Mouse (Mus musculus): ENCODE measurements around the gene Zkscan6. TPM values are rescaled to one million over a fixed set of nuclear protein-coding genes. Genes with fewer than 3 reads are reported as not detected.

Gene Zkscan6
- total RNA-seq (2021), result 10 to 100 TPM; 13.1 to 13.4 TPM
- long read RNA-seq, experiment 1, transcript Zkscan6-202 (7 exons, 2,270 nt), result major isoform, 12 of 28 reads
- long read RNA-seq, experiment 1, partial matches to known transcripts, result 5 of 28 reads
- long read RNA-seq, experiment 1, other reads (novel, unspliced or antisense), result 11 of 28 reads
- long read RNA-seq, experiment 2, partial matches to known transcripts, result 1 of 13 reads
- long read RNA-seq, experiment 2, other reads (novel, unspliced or antisense), result 8 of 13 reads

- Histone ChIP-seq H3K4me3 (peak within 1 kb of the TSS; percentile 96), H3K27ac (peak within 1 kb of the TSS; percentile 97)
- DNase-seq (ENCODE audit: extremely low spot score in 1 of 2, low spot score in 2 of 2), result peak; percentile 82
- no peak for TF ChIP-seq CTCF (IDR thresholded peaks at IDR 0.05)
- intact Hi-C loops (cut with DNase I), result loop anchor here (2.0 to 10.0 kb wide), 3 partner anchors 18 to 562 kb away; partner anchors contain the start of gene Map2k4
Observed at GRCm38 (mm10) chr11:65806909-65807504, at the start of gene Zkscan6. Zkscan6 (plus strand) TSS chr11:65807175.

DNA sequence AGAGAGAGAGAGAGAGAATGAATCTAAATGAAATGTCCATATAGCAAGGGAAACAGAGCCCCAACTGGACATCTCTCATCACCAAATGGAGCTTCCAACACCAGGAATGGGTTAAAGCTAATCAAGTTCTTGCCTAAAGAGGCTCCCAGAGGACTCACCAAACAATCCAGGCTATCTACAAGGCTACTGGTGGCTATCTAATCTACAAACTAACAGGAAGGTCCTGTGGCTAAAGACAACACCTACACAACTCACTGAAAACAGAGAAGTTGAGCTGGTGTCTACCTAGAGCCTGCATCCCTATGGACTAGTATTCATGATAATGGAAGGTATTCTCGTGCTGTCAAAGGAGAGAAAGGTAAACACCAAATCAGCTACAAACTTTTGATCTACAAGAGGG is 47.6 kb upstream of the Zkscan6 start:
- DNase-seq (ENCODE audit: extremely low spot score in 1 of 2, low spot score in 2 of 2), result no peak
- intact Hi-C loops (cut with DNase I), result no loop called here
- Histone ChIP-seq H3K27ac (no peak overlapping the region), H3K4me3 (no peak overlapping the region)
- TF ChIP-seq CTCF (IDR thresholded peaks at IDR 0.05), result no peak

- no peak for DNase-seq (ENCODE audit: extremely low spot score in 1 of 2, low spot score in 2 of 2)
- Histone ChIP-seq H3K27ac (no peak overlapping the region), H3K4me3 (no peak overlapping the region)
- intact Hi-C loops (cut with DNase I), result no loop called here
- TF ChIP-seq CTCF (IDR thresholded peaks at IDR 0.05), result no peak
Observed at GRCm38 (mm10) chr11:65760912-65761311, 46.1 kb upstream of the Zkscan6 start.

DNA sequence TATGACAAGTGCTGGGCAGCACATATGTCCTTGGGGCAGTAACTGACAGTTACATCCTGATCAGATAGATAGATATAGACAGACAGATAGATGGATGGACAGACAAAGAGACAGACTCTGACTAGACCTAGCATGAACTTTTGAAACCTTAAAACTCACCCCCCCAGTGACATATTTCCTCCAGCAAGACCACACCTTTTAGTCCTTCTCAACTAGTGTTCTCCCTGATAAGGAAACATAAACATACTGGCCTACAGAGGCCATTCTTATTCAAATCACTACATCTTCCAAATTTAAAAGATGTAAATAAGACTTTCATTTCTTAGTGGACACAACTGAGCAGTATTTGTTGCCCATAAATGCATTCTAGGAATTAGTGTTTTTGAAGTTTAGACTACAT is 38.5 kb upstream of the Zkscan6 start:
- H3K27ac ChIP-seq, result no peak overlapping the region
- no peak for DNase-seq (ENCODE audit: extremely low spot score in 1 of 2, low spot score in 2 of 2)
- no peak for TF ChIP-seq CTCF (IDR thresholded peaks at IDR 0.05)
- intact Hi-C loops (cut with DNase I), result no loop called here
- H3K4me3 ChIP-seq, result no peak overlapping the region

DNA sequence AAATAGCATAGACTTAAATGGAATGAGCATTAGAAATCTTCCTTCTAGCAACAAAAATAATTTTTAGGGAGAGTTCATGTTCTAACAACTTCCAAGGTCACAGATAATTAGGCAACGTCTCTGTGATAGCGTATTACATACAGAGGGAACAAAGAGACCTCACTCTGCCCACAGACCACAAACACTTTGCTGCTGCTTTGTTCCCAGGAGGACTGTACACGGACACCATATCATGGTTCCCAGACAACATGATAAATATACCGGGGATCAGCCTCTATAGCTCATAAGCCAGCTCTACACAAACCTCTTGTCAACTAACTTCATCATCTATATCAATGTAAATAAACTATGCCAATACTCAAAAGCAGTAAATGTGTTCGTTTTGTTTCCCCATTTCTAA is 37.0 kb upstream of the Zkscan6 start:
- no peak overlapping the region for H3K4me3 ChIP-seq
- H3K27ac ChIP-seq, result no peak overlapping the region
- intact Hi-C loops (cut with DNase I), result no loop called here
- no peak for TF ChIP-seq CTCF (IDR thresholded peaks at IDR 0.05)
- DNase-seq (ENCODE audit: extremely low spot score in 1 of 2, low spot score in 2 of 2), result no peak

DNA sequence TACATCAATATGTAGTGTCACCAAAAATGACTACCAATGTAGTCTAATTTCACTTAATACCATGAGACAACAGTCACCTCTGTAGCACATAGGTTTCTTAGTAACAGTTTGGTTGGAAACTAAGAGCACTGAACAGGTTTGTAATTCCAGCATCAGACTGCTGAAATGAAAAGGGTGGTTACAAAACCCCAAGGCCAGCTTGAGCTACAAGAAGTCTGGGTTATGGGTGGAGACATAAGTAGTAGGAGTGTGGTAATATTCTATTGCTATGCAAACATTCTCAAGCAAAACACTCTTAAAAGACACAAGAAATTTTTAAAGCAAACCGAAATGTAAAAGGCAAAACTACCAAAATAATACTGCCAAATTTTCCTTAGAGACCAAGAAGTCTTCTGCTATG is 35.4 kb upstream of the Zkscan6 start:
- no peak overlapping the region for H3K27ac ChIP-seq
- DNase-seq (ENCODE audit: extremely low spot score in 1 of 2, low spot score in 2 of 2), result no peak
- intact Hi-C loops (cut with DNase I), result no loop called here
- no peak overlapping the region for H3K4me3 ChIP-seq
- TF ChIP-seq CTCF (IDR thresholded peaks at IDR 0.05), result no peak

- no peak for DNase-seq (ENCODE audit: extremely low spot score in 1 of 2, low spot score in 2 of 2)
- Histone ChIP-seq H3K4me3 (no peak overlapping the region), H3K27ac (no peak overlapping the region)
- no peak for TF ChIP-seq CTCF (IDR thresholded peaks at IDR 0.05)
- intact Hi-C loops (cut with DNase I), result no loop called here
Observed at GRCm38 (mm10) chr11:65773535-65773934, 33.4 kb upstream of the Zkscan6 start.

DNA sequence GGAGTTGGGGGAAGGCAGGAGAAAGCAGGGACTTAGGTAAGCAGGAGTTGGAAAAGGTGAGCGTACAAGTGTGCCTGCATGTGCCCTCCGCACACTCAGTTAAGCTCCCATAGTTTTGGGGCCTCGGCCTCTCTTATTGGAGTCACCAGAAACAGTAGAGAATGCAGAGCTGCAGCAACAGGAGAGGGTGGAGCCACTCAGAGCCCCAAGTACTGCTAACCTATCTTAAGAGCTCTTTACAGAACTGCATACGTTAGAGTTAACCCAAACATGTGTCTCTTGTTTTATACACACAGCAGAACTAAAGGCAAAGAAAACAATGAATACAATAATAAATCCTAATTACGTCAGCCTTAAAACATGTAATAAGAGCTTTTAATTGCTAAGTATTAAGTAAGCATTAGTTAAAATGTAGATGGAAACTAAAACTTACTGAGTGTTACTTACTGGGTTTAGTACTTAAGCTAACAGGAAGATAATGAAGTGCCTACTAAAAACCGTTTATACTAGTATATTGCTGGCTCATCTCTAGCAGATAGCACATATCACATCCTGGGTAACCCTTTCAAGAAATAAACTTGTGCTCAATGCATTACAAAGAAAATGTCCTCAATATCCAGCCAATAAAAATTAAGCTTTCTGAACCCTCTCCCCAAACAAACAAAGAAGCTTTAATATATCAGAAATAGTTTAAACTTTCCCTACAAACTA is 32.9 kb upstream of the Zkscan6 start:
- TF ChIP-seq CTCF (IDR thresholded peaks at IDR 0.05), result no peak
- H3K27ac ChIP-seq, result no peak overlapping the region
- no peak for DNase-seq (ENCODE audit: extremely low spot score in 1 of 2, low spot score in 2 of 2)
- H3K4me3 ChIP-seq, result no peak overlapping the region
- intact Hi-C loops (cut with DNase I), result no loop called here

- intact Hi-C loops (cut with DNase I), result no loop called here
- Histone ChIP-seq H3K27ac (no peak overlapping the region), H3K4me3 (no peak overlapping the region)
- TF ChIP-seq CTCF (IDR thresholded peaks at IDR 0.05), result no peak
- DNase-seq (ENCODE audit: extremely low spot score in 1 of 2, low spot score in 2 of 2), result no peak
Observed at GRCm38 (mm10) chr11:65776906-65777611, 29.9 kb upstream of the Zkscan6 start.

DNA sequence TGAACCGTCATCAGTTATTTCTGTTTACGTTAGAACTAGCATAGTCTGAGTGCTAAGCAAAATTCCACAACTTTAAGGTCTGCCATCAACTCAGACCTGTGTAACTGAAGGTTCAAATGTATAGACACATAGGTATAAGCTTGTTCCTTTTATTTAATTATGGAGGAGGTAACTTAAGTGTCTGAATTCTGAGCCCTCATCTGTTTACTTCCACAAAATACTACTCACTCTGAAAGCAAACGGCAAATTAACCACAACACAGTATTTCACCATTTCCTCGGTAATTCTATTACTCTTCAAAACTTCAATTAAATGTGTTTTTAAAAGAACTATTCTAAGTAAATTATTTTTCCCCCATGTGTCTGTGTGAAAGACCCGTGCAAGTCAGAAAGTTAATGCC is 29.2 kb upstream of the Zkscan6 start:
- intact Hi-C loops (cut with DNase I), result no loop called here
- no peak for DNase-seq (ENCODE audit: extremely low spot score in 1 of 2, low spot score in 2 of 2)
- no peak overlapping the region for H3K4me3 ChIP-seq
- H3K27ac ChIP-seq, result no peak overlapping the region
- no peak for TF ChIP-seq CTCF (IDR thresholded peaks at IDR 0.05)

GRCm38 (mm10) chr11:65779066-65779465 is 27.9 kb upstream of the Zkscan6 start:
- intact Hi-C loops (cut with DNase I), result no loop called here
- DNase-seq (ENCODE audit: extremely low spot score in 1 of 2, low spot score in 2 of 2), result no peak
- no peak for TF ChIP-seq CTCF (IDR thresholded peaks at IDR 0.05)

GRCm38 (mm10) chr11:65779578-65779977 is 27.4 kb upstream of the Zkscan6 start:
- Histone ChIP-seq H3K27ac (no peak overlapping the region), H3K4me3 (no peak overlapping the region)
- intact Hi-C loops (cut with DNase I), result no loop called here
- no peak for DNase-seq (ENCODE audit: extremely low spot score in 1 of 2, low spot score in 2 of 2)
- no peak for TF ChIP-seq CTCF (IDR thresholded peaks at IDR 0.05)

More at GRCm38 (mm10) chr11:65779066-65779465, 27.9 kb upstream of the Zkscan6 start:
- no peak overlapping the region for H3K27ac ChIP-seq
- no peak overlapping the region for H3K4me3 ChIP-seq

Measured in left cerebral cortex, adult 2 months (tissue).